Mouse (Mus musculus) gastrocnemius, postnatal 25 days (tissue): ENCODE results near the gene 1600002K03Rik. TPM values are rescaled to one million over a fixed set of nuclear protein-coding genes. Genes with fewer than 3 reads are reported as not detected.
"Not testable (repeated sequence)": the region's sequence is repeated elsewhere in the genome, so short reads cannot be mapped to it uniquely, and the experiment has no call there.

Experiments used
- DNase-seq: peaks from one replicate; pipeline ENCODE4 v3.0.0; 2022
- total RNA-seq, 2 experiments: library from RNA; stranded (reverse); gene quantifications; 1 replicate in 1 of 2; 2 replicates in 1 of 2; pipeline ENCODE4 v1.2.3; 2021

1600002K03Rik gene
- total RNA-seq, 2 experiments from 2014 or later: 5.1 to 5.9 TPM

DNA sequence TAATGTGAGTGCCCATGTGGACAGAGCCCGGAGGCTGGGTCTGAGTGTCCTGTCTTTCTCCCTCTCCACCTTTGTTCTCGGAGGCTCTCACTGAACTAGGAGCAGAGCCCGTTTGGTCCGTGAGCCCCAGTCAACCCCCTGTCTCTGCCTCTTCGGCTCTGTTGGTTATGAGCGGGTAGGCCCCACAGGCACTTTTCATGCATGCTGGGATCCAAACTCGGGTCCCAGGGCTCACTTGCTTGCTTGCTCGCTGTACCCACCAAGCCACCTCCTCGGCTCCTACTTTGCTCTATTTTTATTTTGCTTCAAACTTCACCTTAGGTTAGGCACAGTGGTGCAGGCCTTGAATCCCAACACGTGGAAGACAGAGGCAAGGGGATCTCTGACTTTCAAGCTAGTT is 15.0 kb downstream of the 1600002K03Rik start:
- no peak for DNase-seq

DNA sequence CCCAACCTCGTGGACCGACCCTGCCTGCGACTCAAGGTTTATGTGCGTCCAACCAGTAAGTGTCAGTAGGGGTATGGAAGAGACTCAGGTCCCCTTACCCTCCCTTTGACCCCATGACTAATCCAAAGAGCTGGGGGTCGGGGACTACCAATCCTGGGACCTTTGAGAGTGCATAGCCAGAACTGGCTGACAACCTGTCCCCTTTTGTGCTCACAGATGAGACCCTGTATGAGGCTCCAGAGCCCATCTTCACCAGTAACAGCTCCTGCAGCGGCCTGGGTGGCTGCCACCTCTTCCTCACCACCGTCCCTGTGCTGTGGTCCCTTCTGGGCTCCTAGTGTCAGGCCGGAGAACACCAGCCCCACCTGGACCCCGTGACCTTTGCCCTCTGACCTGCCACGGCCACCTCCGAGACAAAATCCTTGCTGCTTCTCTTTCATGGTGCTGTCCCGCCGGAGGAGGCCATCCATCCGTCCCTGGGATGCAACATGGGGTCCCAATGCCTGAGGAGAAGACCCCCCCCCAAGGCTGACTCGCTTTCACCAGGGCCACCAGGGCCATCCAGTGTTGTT is 15.8 kb downstream of the 1600002K03Rik start:
- DNase-seq: no peak

DNA sequence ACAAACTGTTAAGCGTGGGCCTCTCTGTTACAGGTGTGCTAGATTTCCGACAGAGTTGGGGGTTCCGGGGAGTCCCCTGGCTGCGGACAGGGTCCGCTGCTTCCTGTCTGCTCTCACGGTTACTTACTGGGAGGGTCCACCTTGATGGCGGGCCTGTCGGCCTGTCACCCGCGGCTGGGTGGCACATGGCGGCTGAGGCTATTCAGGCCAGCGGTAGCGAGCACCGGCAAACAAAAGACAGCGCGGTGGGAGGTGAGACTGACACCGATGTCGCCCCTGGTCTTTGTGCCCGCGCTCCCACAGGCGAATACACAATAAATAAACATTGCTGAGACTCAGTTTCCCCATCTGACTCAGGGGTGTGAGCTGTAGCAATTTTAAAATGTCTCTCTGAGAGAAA is 17.3 kb downstream of the 1600002K03Rik start:
- no peak for DNase-seq

DNA sequence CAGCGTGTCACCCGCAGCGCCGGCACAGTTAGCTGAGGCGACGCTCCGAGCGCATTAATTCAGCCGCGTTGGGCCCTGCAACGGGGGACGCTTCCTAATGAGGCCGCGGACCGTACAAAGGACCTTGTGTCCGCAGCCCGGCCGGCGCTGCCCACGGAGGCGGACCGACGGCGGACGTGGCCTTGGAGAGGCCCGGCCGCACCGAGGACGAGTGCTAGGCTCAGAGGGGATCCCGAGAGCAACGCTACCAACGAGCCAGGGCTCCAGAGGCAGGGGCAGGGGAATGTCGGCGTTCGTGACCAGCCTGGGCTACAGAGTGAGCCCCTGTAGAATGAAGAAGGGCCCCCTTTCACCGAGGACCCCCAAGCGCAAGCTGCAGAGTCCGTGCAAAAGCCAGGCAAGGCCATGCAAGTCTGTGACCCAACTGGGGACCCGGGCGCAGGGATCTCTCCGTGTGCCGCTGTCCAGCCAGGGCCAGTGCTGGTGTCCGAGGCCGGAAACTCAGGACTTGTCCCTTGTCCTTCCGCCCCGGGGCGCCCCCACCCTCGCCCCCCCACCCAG is 17.8 kb downstream of the 1600002K03Rik start:
- no peak for DNase-seq

DNA sequence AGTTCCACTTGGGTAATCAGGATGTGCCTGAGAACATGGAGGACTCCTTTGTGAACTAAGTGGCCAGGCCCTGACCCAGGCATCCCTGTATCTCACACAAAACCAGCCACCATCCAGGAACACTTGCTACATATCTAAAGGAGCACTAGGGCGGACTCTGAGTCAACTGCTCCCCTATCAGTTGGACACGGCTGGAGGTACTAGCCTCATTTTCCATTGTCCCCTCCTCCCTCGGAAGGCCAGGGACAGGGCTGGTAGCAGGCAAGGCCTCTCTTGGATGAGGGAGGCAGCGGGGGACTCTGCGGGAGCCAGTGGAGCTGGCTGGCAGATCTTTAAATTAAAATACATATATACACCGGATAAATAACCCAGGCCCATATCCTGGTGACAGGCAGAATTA is 21.2 kb downstream of the 1600002K03Rik start:
- DNase-seq: no peak

DNA sequence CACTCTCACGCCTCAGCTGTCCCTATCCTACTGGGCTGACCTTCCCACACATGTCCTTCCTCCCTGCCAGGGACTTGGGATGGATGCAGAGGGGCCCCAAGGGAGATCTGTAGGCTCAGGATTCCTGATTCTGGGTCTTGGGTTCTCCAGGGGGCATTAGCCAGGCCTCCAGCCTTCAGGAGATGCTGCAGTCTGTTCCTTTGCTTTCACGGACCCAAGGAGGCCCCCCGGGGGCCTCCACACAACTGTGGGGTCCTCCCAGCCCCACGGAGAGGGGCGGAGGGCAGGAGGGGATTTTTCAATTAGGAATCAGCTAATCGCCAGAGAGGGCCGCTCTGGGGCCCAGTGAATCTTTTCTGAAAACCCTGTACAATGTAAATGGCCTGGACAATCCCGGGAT is 21.7 kb downstream of the 1600002K03Rik start:
- no peak for DNase-seq

DNA sequence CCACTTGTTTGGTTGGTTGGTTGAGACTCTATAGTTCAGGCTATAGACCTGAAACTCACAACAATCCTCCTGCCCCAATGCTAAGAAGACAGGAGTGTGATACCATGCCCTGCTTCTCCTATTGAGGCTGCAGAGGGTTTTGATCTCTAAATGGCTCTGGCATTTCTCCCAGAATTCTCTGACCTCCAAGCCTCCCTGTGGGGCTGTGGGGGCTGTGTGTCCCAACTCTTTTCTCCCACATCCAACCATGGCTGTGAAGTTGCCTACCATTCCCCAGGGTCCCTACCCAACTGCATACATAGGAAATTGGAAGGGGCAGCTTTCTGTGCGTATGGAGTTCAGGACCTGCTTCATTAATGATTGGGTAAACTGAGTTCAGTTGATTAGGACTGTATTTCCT is 23.4 kb downstream of the 1600002K03Rik start:
- DNase-seq: no peak

DNA sequence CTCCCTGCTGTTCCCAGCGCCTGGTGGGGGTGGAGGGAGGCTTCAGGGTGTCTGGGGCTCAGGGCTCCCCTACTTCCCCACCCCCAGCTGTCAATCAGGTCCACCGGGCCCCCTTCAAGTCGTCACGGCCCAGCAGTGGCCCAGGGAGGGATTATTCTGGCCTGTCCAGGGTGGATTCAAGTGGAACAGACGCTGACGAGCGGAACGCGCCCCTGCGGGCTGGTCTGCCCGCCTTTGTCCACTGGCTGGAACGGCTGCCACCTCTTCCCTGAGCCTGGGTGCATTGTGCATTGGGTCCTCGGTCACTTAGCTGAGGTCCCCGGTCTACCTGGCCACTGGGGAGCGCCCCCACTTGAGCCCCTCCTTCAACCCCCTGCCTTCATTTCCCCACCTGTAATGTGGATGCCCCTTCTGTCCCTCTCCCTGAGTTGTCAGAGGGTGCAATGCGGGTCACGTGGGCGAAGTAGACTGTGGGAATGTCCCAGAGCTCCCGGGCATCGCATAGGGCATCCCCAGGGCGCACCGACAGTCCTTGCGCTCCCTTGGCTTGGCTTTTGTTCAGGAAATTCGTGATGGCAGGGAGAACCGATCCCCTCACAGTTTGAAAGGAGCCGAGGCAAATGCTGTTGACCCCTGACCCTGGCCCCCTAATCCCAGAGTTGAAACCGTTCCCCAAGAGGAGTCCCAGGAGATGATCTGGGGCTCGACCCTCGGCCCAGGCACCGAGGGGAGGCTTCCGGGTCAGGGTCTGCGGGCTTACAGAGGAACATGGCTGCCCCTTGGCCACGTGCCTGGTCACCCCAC is 24.2 kb downstream of the 1600002K03Rik start:
- DNase-seq: no peak

DNA sequence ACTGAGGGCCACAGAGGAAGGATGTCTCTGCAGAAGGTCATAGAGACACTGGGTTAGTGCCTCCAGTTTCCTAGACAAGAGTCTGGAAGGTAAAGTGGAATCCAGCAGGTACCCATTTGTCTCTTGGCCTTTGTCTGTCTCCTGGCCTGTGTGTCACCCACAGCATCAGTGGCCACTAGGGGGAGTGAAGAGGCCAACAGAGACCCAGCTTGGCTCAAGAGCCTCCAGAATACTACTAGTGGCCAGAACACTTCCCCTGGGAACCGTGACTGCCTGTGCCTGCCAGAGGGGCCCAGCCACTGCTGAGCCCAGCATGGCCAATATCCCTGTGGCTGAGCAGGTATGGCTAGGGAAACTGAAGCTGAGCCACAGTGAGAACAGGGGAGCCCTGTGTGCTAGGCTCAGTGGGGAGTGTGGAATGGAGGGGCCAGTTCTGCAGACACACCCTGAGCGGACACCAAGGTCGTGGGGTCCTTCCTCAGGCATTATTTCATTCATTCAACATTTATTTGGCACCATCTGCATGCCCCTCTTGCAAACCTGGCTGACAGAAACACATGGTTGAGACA is 26.8 kb downstream of the 1600002K03Rik start:
- DNase-seq: peak; percentile 69

DNA sequence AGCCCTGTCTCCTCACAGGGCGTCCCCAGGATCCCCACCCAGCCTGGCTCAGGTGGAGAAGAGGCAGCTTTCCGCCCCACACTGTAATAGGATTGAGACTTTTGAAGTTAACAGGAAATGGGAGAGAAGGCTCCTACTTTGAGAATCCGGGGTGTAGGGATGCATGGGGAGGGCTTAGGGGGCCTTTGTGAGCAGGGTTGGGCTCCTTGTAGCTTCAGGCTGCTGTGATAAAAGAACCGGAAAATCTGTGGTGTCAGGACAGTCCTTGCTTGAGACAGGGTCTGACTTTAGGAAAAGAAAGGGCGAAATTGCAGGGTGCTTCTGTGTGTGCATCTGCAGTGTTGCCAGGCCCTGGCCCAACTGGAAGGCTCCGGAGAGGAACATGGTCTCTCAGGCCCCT is 27.7 kb downstream of the 1600002K03Rik start:
- no peak for DNase-seq

DNA sequence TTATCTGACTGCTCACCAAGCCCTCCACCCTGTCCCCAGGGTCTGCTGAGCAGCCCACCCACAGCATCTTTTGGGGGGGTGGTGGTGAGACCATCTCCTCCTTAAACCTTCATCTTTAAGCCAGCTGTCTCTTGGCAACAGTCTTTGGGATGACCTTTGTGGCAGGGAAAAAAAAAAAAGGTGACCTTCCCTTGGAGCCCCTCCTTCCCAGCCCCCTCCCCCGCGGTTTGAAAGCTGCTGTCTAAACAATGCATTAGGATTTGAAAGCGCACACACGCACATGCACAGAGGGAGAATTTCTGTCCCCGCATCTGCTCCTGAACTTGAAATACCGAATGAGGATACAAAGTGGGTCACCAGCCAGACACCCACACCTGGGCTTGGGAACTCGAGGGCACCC is 31.3 kb downstream of the 1600002K03Rik start:
- no peak for DNase-seq

DNA sequence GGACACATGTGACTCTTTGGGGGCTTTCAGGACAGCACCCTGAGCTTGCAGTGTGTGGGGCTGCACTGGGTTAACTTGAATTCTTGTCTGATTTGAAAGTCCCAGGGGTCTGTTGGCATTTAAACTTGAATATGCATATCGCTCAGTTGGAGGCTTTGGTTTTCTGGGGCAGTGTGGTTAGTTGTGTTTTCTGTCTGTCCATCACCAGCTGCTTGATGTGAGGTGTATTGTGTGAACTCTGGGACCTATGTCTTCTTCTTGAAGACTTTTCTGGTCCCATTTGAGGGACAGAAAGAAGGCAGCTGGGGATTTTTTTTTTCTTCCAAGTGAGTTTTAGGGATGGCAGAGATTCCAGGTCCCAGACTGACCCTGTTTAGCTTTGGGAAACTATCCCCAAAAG is 34.5 kb downstream of the 1600002K03Rik start:
- DNase-seq: no peak

DNA sequence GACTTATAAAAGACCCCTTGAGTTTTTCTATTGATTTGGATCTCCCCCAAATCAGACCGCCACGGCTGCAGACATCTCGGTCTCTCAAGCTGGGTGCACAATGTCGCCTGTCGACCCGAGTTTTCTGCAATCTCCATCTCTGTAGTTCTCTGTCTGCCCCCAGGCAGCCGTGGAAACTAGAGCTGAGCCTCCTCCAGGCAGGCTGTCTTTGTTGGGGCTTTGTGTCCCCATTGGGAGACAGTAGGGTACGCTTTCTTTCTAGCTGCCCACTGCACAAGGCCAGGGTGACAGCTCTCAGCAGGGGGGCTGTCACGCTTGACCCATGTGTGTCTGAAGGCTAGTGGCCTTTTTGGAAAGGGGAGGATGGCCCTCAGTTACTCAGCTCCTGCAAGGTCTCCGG is 34.9 kb downstream of the 1600002K03Rik start:
- DNase-seq: no peak

DNA sequence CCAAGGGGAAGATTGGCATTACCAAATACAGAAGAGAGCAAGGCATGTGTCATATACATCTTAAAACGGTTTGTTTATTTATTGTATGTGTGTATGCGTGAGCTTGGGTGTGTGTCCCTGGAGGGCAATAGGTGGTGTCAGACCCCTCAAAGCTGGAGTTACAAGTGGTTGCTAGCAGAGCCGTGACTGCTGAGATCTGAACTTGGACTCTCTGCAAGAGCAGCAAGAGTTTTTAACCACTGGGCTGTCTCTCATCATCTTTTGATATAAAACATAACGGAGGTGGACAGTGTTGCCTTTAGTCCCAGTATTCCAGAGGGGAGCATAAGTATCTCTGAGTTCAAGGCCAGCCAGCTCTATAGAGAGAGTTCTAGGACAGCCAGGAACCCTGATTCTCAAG is 35.5 kb downstream of the 1600002K03Rik start:
- DNase-seq: no peak

DNA sequence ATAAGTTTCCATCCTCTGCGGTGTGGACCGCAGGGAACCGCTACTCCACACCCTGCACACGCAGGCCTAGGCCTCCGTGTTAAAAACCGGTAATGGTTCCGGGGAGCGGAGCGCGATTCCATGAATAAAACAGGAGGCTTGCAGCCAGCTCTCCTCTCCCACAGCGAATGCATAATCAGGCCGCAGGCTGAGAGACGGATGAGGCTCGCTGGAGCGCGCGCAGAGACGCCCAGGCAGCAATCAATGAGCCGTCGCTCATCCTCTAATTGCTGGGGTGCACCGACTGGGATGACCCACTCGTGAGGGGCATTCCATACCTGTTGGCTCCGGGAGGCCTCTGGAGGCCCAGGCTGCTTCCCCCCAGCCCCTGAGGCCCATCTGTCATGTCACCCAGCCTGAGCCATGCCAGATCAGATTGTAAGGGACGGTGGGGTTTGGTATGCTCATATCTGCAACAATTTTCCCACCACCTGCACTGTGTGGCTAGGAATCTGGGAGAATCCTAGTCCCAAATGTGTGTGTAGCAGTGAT is 36.2 kb downstream of the 1600002K03Rik start:
- DNase-seq: no peak

DNA sequence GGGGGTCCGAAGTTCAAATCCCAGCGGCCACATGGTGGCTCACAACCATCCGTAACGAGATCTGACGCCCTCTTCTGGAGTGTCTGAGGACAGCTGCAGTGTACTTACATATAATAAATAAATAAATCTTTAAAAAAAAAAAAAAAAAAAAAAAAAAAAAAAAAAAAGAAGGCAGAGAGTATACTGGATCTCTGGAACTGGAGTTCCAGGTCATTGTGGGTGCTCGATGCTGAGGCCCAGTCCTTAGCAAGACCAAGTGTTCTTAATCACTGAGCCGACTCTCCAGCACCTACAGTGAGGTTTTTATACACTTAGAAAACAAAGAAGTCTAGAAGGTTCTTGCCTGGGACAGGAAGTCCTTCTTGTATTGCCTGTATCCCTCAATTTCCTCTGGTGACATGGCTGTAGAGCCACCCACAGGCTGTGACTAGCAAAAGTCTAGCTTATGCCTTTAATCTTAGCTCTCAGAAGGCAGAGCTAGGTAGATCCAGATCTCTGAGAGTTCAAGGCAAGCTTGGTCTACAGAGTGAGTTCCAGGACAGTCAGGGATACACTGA is 38.9 kb downstream of the 1600002K03Rik start:
- not testable (repeated sequence) for DNase-seq

DNA sequence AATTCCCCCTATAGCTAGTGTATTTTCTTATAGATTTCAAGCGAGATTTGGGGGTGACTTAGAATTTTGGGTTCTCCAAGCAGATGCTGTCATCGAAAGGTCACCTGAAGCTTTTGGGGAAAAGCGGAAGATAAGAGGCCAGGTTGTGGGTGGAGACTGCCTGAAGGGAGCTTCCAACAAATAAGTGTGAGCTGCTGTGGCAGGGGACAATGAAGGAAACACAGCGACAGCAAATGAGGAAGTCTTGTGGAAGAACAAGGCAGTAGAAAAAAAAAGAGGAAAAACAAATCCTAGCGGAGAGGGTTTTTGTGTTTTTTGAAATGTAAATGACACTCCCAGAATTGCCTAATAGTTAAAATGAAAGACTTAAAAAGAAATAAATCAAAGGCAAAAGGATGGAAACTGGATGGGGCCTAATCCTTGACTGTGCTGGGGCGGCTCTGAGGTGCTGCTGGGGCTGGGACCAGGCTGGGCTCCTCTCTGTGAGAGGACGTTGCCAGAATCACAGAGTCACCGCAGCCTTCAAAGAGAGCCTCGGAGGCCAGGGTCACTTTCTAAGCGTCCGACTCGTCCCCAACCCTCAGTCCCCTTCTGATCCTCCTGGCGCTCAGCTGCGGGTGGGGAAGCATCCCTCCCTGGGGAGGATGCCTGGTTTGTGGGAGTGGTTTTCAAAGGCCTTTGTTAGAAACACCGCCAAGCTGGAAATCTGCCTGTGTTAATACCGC is 42.5 kb downstream of the 1600002K03Rik start:
- no peak for DNase-seq

DNA sequence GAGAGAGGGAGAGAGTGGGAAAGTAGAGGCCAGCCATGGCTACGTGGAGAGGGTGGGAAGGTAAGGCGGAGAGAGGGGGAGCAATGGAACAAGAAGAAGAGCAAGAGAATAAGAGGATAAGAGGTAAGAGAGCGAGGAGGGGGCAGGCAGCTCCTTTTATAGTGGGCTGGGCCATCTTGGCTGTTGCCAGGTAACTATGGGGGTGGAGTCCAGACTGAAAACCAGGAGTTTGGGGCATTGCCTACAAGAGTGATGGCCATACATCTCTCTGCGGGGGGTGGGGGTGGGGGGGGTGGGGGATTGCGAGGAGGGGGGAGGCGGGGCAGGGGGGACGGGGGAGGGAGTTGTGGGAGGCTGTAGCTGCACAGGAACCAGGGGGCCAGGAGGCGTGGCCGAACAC is 47.9 kb downstream of the 1600002K03Rik start:
- DNase-seq: no peak

DNA sequence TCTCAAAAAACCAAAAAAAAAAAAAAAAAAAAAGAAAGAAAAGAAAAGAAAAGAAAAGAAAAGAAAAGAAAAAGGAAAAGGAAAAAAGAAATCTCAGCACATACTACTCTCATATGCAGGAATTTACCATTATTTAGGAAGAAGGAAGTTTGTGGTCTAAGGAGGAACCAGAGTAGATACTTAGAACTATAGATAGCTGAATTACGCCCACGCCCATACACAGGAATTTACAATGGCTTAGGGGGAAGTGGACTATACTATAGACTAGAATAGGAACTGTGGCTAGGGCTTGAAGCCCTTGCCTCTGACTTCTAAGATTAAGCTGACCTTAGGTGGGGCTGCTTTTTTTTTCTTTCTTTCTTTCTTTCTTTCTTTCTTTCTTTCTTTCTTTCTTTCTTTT is 50.4 kb downstream of the 1600002K03Rik start:
- not testable (repeated sequence) for DNase-seq
